Mouse (Mus musculus) ES-Bruce4 (cell line): ENCODE results near the gene Tgfbi.

Source experiments
- CTCF ChIP-seq: IDR thresholded peaks from one replicate; pipeline ENCODE4 v1.8.1; 2011; ENCODE audit warnings: low read depth, low read length
- POLR2A ChIP-seq: IDR thresholded peaks from one replicate; pipeline ENCODE4 v1.8.1; 2011; ENCODE audit warnings: low read length; ENCODE audit not compliant: insufficient read depth

- no peak for TF ChIP-seq POLR2A
- no peak for TF ChIP-seq CTCF
Observed at GRCm38 (mm10) chr13:56561129-56561528, 48.2 kb upstream of the Tgfbi start.
